Mouse (Mus musculus): Measurements from ENCODE around the gene Olfr402.
"Not testable (repeated sequence)": the region's sequence is repeated elsewhere in the genome, so short reads cannot be mapped to it uniquely, and the experiment has no call there.

GRCm38 (mm10) chr11:74140001-74140400 is 13.3 kb upstream of the Olfr402 start:
- TF ChIP-seq KAT2A (IDR thresholded peaks at IDR 0.05; ENCODE audit: insufficient replicate concordance, low read length); ZMIZ1 (IDR thresholded peaks at IDR 0.05; ENCODE audit: low read depth, low read length); POLR2A (IDR thresholded peaks at IDR 0.05; ENCODE audit: low read depth, low read length); TCF12 (IDR thresholded peaks at IDR 0.05; ENCODE audit: low read depth, low read length); CTCF (conservative IDR thresholded peaks at IDR 0.05 in 1 of 2, IDR thresholded peaks at IDR 0.05 in 1 of 2; ENCODE audit: low read depth in 2 of 2, low read length in 2 of 2): not testable (repeated sequence)

All from CH12.LX (cell line).